Mouse (Mus musculus) left cerebral cortex, adult 2 months (tissue): ENCODE measurements around the gene Samd14. TPM values are rescaled to one million over a fixed set of nuclear protein-coding genes. Genes with fewer than 3 reads are reported as not detected.
A peak's percentile ranks its signal among the peaks of the same experiment; 100 is the strongest.

Source experiments
- DNase-seq, 2 experiments: peaks; one replicate each; pipeline ENCODE4 v3.0.0; 2021 to 2022; ENCODE audit warnings: low spot score in 2 of 2, mixed read lengths in 1 of 2; ENCODE audit errors: extremely low spot score in 1 of 2
- H3K27ac ChIP-seq: fragments of 200-600 bp; 2 replicates; pipeline ENCODE4 v1.8.1; 2022
- H3K4me3 ChIP-seq: fragments of 200-600 bp; 2 replicates; pipeline ENCODE4 v1.8.1; 2022
- CTCF ChIP-seq: fragments of 200-600 bp; IDR thresholded peaks from 2 replicates; pipeline ENCODE4 v1.8.1; 2022; ENCODE audit warnings: antibody characterized with exemption, mild to moderate bottlenecking, moderate library complexity
- intact Hi-C: fragments of 180-260 bp; cut with DNase I; formaldehyde crosslinking; loops from one replicate; pipeline ENCODE4 v1.15.1; 2025
- total RNA-seq, 2 experiments: library from RNA; stranded (reverse); gene quantifications; 2 replicates each; pipeline ENCODE4 v1.2.3; 2021

Gene Samd14
- total RNA-seq, 2 experiments from 2014 or later = 25.1 to 30.1 TPM

GRCm38 (mm10) chr11:95069226-95069957 lies 59.7 kb downstream of the Samd14 start:
- Histone ChIP-seq H3K27ac (no peak overlapping the region), H3K4me3 (no peak overlapping the region)
- no peak for TF ChIP-seq CTCF
- intact Hi-C loops = no loop called here
- no peak for DNase-seq

- Histone ChIP-seq H3K4me3 (no peak overlapping the region), H3K27ac (no peak overlapping the region)
- intact Hi-C loops = no loop called here
- no peak for TF ChIP-seq CTCF
- DNase-seq = no peak
These were observed 60.7 kb downstream of the Samd14 start for GRCm38 (mm10) chr11:95070140-95071107.

- Histone ChIP-seq H3K27ac (no peak overlapping the region), H3K4me3 (no peak overlapping the region)
- TF ChIP-seq CTCF = no peak
- intact Hi-C loops = no loop called here
- no peak for DNase-seq
These were observed 61.6 kb downstream of the Samd14 start for GRCm38 (mm10) chr11:95071266-95071665.

DNA sequence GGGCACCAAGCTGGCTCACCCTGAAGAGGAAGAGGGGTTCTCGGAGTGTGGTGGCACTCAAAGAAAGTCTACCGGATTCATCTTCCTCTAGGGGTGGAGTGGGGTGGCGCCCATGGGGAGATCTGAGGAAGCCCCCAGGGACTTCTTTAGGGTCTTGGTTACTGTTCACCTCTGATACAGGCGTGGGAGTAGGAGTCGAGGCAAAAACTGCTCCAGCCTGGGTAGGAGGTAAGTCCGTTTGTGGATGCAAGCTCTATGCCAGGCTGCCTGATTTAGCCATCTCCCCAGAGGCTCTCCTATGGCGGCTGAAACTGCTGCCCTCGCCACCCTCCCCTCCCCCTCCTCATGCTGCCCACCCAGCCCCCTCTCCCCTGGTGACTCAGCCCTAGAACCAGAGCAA lies 62.5 kb downstream of the Samd14 start:
- intact Hi-C loops = no loop called here
- no peak overlapping the region for H3K4me3 ChIP-seq
- no peak for DNase-seq
- H3K27ac ChIP-seq = no peak overlapping the region
- TF ChIP-seq CTCF = no peak

GRCm38 (mm10) chr11:95072804-95073203 lies 63.1 kb downstream of the Samd14 start:
- no peak overlapping the region for H3K27ac ChIP-seq
- H3K4me3 ChIP-seq = no peak overlapping the region
- no peak for DNase-seq
- no peak for TF ChIP-seq CTCF
- intact Hi-C loops = no loop called here

DNA sequence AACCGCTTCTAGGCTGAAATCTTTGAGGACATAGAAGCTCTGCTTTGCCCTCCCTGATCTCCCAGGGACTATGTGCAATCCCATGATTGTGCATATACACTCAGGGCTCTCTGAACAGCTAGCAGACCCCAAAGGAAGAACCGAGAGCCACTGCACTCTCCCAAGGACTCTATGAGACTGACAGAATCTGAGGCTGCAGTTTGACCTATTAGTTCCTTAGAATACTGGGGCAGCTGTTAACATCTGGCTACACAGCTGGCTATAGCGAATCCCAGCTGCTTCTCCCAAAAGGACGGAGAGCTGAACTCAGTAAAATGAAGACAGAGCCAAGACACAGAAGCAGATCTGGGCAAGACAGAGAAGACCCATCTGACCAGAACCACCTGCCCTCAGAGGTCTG lies 64.2 kb downstream of the Samd14 start:
- DNase-seq = no peak
- Histone ChIP-seq H3K4me3 (no peak overlapping the region), H3K27ac (no peak overlapping the region)
- intact Hi-C loops = no loop called here
- no peak for TF ChIP-seq CTCF

GRCm38 (mm10) chr11:95074694-95075093 lies 65.0 kb downstream of the Samd14 start:
- TF ChIP-seq CTCF = no peak
- intact Hi-C loops = no loop called here
- H3K4me3 ChIP-seq = no peak overlapping the region
- no peak overlapping the region for H3K27ac ChIP-seq
- no peak for DNase-seq

GRCm38 (mm10) chr11:95075197-95076040 lies 65.7 kb downstream of the Samd14 start:
- Histone ChIP-seq H3K4me3 (peak overlapping the region; percentile 60), H3K27ac (peak overlapping the region; percentile 79; the same call in 1 of the 2 replicates)
- intact Hi-C loops = loop anchor here (1.0 kb wide), 1 partner anchor 30 kb away; no protein-coding TSS in a partner anchor
- TF ChIP-seq CTCF = no peak
- no peak for DNase-seq

Other genes starting within 250 kb of the Samd14 start
- gene Tmem92, start 227.2 kb upstream of the Samd14 start, total RNA-seq = not detected
- gene Col1a1, start 73.7 kb upstream of the Samd14 start, total RNA-seq = 10 to 100 TPM; 15.2 to 16.9 TPM
- gene Hils1, start 42.3 kb upstream of the Samd14 start, total RNA-seq = not detected
- under 1 TPM in 1 of 2 experiments, not detected in 1; 0.35 TPM for gene Sgca, start 33.6 kb upstream of the Samd14 start, total RNA-seq
- 100 to 1,000 TPM; 709 to 735 TPM for gene Ppp1r9b, start 18.8 kb upstream of the Samd14 start, total RNA-seq
- gene Pdk2, start 31.5 kb downstream of the Samd14 start, total RNA-seq = 100 to 1,000 TPM; 109 to 112 TPM
- 10 to 100 TPM; 17.4 to 17.8 TPM for gene Itga3, start 66.9 kb downstream of the Samd14 start, total RNA-seq
- not detected for gene Dlx3, start 110.2 kb downstream of the Samd14 start, total RNA-seq
- not detected for gene Dlx4, start 136.4 kb downstream of the Samd14 start, total RNA-seq